Mouse (Mus musculus): ENCODE measurements around the gene Cyth4. TPM values are rescaled to one million over a fixed set of nuclear protein-coding genes. Genes with fewer than 3 reads are reported as not detected.

The Cyth4 gene
- total RNA-seq, 2 experiments from 2014 or later = 2.9 to 3.3 TPM

Other genes with a start within 250 kb of the Cyth4 start
- gene Tex33, start 201.1 kb upstream of the Cyth4 start, total RNA-seq (2021) = not detected
- gene Tst, start 191.1 kb upstream of the Cyth4 start, total RNA-seq (2021) = 10 to 100 TPM; 19.6 to 21.2 TPM
- gene Mpst, start 190.6 kb upstream of the Cyth4 start, total RNA-seq (2021) = 10 to 100 TPM; 49.4 to 49.8 TPM
- gene Kctd17, start 168.5 kb upstream of the Cyth4 start, total RNA-seq (2021) = 10 to 100 TPM; 34.6 to 41.4 TPM
- gene Tmprss6, start 128.4 kb upstream of the Cyth4 start, total RNA-seq (2021) = not detected
- not detected for gene Il2rb, start 101.8 kb upstream of the Cyth4 start, total RNA-seq (2021)
- gene C1qtnf6, start 65.6 kb upstream of the Cyth4 start, total RNA-seq (2021) = 10 to 100 TPM; 36.9 to 40.4 TPM
- gene Sstr3, start 52.4 kb upstream of the Cyth4 start, total RNA-seq (2021) = under 1 TPM in 1 of 2 experiments, not detected in 1; 0.04 TPM
- gene Rac2, start 24.3 kb upstream of the Cyth4 start, total RNA-seq (2021) = 1 to 10 TPM; 1.1 to 2.5 TPM
- under 1 TPM; 0.07 to 0.62 TPM for gene Elfn2, start 121.7 kb downstream of the Cyth4 start, total RNA-seq (2021)
- gene Mfng, start 176.4 kb downstream of the Cyth4 start, total RNA-seq (2021) = 1 to 10 TPM; 5.6 to 7.1 TPM
- 1 to 10 TPM; 9.6 to 9.7 TPM for gene Card10, start 206.0 kb downstream of the Cyth4 start, total RNA-seq (2021)
- gene Cdc42ep1, start 245.6 kb downstream of the Cyth4 start, total RNA-seq (2021) = 10 to 100 TPM; 22.7 to 23.6 TPM